Mouse (Mus musculus) embryonic fibroblast, embryonic 13.5 days (primary cell): ENCODE measurements at regions not wholly inside any gene's neighbourhood (a gene's known extent, or its start where the extent isn't known, plus 50 kb on each side); places are given as distances from the start of the nearest gene placed in this dataset.

ENCODE experiments used
- CTCF ChIP-seq: IDR thresholded peaks from 2 replicates; pipeline ENCODE4 v1.5.1; 2011; ENCODE audit warnings: mild to moderate bottlenecking, control low read depth, low read length, moderate library complexity, borderline replicate concordance; ENCODE audit not compliant: insufficient read depth
- POLR2A ChIP-seq: IDR thresholded peaks from 2 replicates; pipeline ENCODE4 v1.6.1; 2011; ENCODE audit warnings: low read depth, mild to moderate bottlenecking, control low read depth, low read length, moderate library complexity

DNA sequence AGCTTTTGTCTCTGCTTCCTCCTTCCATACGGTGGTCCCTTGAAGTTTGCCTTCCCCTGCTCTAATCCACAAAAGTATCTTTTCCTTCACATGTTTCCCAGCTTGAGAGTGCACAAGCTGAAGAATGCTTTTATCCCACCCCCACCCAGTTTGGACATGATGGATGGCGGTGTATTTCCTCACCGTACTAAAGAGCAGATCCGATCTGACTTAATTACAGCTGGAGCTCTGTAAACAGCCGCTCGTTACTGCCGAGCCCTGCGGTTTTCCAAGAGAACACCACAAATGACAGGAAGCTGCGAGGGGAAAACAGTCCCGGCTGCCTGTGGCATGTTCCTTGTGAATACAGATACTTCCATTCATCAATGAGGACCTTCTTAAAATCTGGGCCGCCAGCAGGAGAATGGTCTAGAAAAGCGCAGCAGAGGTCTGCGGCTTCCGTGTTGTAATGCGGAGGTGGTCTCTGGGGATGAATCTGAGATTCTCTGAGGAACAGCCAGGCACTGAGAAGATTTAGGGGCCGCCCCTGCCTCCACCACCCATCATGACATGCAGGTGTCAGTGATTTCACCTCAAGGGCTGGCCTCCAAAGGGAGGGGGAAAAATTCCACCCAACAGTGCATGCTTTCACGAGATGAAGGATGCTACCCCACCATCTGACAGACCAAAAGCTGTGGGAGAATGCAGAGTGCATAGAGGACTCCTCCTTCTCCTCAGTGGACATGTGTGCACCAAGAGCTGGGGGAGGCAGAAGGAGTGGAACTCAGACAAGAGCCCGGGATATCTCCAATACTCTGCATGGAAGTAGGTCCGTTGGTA lies 155.7 kb upstream of the Cd180 start:
- TF ChIP-seq POLR2A, result no peak
- no peak for TF ChIP-seq CTCF
